Mouse (Mus musculus): ENCODE data around the gene Tmem220. TPM values are rescaled to one million over a fixed set of nuclear protein-coding genes. Genes with fewer than 3 reads are reported as not detected.
"Not testable (repeated sequence)": the region's sequence is repeated elsewhere in the genome, so short reads cannot be mapped to it uniquely, and the experiment has no call there.

The Tmem220 gene
- polyA plus RNA-seq, 1 experiment from 2014 or later = 0.30 TPM

GRCm38 (mm10) chr11:67010430-67010829 is 14.5 kb upstream of the Tmem220 start:
- WGBS = 8% methylated on average over 8 of the region's 8 CpGs
- ATAC-seq (ENCODE audit: low FRiP score, low TSS enrichment) (no peak; the same call in 1 of the 2 replicates), DNase-seq (peak; percentile 75)
- Histone ChIP-seq H3K36me3 (ENCODE audit: control insufficient read depth, insufficient read depth, low read length) (no peaks in the 10 kb centered on the region), H3K27ac (replicated peaks; ENCODE audit: low read depth, low read length) (0 out of 2 replicates have a peak overlapping the region, but pooled peaks have one; percentile 20), H3K27me3 (ENCODE audit: control insufficient read depth, insufficient read depth, low read length) (no peaks in the 10 kb centered on the region), H3K9me3 (ENCODE audit: control insufficient read depth, low read length) (no peaks in the 10 kb centered on the region), H3K4me2 (ENCODE audit: low read length) (peak overlapping the region; percentile 37), H3K9ac (replicated peaks; ENCODE audit: low read length) (no peak overlapping the region), H3K4me1 (ENCODE audit: control insufficient read depth, insufficient read depth, low read length) (0 out of 2 replicates have a peak, but pooled peaks cover 15% of the 10 kb centered on the region), H3K4me3 (replicated peaks; ENCODE audit: low read depth, low read length) (no peak overlapping the region)

GRCm38 (mm10) chr11:67011635-67012034 is 13.3 kb upstream of the Tmem220 start:
- 0 out of 2 replicates have a peak, but pooled peaks cover 15% of the 10 kb centered on the region for H3K4me1 ChIP-seq (ENCODE audit: control insufficient read depth, insufficient read depth, low read length)
- no peak overlapping the region for H3K9ac ChIP-seq (replicated peaks; ENCODE audit: low read length)
- ATAC-seq (ENCODE audit: low FRiP score, low TSS enrichment) (no peak), DNase-seq (no peak)
- H3K27me3 ChIP-seq (ENCODE audit: control insufficient read depth, insufficient read depth, low read length) = no peaks in the 10 kb centered on the region
- no peaks in the 10 kb centered on the region for H3K36me3 ChIP-seq (ENCODE audit: control insufficient read depth, insufficient read depth, low read length)
- H3K4me2 ChIP-seq (ENCODE audit: low read length) = no peak overlapping the region
- H3K9me3 ChIP-seq (ENCODE audit: control insufficient read depth, low read length) = no peaks in the 10 kb centered on the region
- H3K27ac ChIP-seq (replicated peaks; ENCODE audit: low read depth, low read length) = no peak overlapping the region
- no peak overlapping the region for H3K4me3 ChIP-seq (replicated peaks; ENCODE audit: low read depth, low read length)
- WGBS = 22% methylated on average over 4 of the region's 4 CpGs

DNA sequence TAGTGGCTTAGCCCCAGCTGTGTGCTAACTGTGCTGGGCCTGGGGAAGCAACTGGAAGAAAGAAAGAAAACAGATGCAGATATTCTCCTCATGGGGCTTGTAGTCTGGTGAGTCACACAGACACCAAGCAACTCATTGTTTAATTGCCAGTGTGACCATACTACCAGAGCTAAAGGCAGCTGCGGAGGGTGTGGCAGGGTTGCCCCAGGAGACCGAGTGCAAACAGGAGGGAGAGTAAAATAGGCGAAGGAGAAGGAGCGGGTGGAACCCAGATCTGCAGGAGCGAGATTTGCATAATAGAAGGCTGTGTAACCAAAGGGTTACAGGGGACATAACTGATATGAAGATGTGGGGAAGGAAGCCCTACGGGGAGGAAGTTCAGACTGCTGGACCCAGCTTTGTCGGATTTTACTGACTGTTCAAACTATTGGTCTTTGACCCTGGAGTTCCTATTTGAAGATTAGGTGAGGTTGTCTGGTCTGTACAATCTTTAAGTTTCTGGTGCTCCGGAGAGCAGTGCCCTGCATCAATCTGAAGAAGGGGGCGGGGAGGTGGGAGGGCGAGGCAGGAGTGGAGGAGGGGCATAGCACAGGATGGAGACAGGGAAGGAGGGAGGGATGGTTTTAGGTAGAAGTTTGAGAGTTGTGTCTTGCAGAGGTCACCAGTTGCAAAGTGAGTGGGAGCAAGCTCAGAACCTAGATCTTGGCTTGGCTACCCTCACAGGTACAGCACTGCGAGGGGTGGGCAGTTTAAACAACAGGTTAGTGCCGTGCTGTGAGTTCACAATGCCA is 7.0 kb upstream of the Tmem220 start:
- Histone ChIP-seq H3K9me3 (ENCODE audit: control insufficient read depth, low read length) (no peaks in the 10 kb centered on the region), H3K4me2 (ENCODE audit: low read length) (no peak overlapping the region), H3K36me3 (ENCODE audit: control insufficient read depth, insufficient read depth, low read length) (no peaks in the 10 kb centered on the region), H3K27me3 (ENCODE audit: control insufficient read depth, insufficient read depth, low read length) (peaks cover 6% of the 10 kb centered on the region; the same call in 1 of the 2 replicates), H3K9ac (replicated peaks; ENCODE audit: low read length) (no peak overlapping the region), H3K4me3 (replicated peaks; ENCODE audit: low read depth, low read length) (no peak overlapping the region), H3K27ac (replicated peaks; ENCODE audit: low read depth, low read length) (no peak overlapping the region), H3K4me1 (ENCODE audit: control insufficient read depth, insufficient read depth, low read length) (peaks cover 7% of the 10 kb centered on the region; the same call in 1 of the 2 replicates)
- 4% methylated on average over 12 of the region's 12 CpGs for WGBS
- peak; percentile 26 for DNase-seq
- ATAC-seq (ENCODE audit: low FRiP score, low TSS enrichment) = no peak

DNA sequence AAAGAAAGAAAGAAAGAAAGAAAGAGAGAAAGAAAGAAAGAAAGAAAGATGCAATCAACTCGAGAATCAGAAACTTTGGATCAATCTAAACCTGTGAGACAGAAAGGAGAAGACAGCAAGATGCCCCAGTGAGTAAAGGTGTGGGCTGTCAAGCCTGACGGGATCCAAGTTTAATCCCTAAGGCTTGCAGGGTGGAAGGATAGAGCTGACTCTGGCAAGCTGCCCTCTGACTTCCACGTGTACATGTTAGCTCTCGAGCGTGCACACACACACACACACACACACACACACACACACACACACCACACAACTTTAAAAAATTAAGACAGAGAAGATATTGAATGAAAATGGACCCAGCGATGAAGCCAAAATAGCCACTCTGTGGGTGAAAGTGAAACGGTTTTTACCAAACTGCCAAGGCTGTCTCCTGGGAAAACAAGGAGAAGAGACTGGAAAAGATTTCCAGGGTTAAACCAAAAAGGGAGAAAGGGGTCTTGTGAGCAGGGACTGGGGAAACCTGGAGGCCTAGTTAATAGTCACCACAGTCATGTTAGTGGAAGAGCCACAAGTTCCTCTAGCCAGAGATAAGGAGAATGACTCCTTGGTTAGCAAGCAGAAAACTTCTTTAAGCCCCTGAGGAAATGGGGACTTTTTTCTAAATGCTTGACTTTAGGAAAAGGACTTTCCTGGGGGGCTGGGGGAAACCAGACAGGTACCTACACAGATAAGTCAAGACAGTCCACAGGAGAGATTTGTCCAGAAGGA is 5.1 kb upstream of the Tmem220 start:
- peaks cover 10% of the 10 kb centered on the region; the same call in 1 of the 2 replicates for H3K4me1 ChIP-seq (ENCODE audit: control insufficient read depth, insufficient read depth, low read length)
- WGBS = 50% methylated on average over 7 of the region's 7 CpGs
- no peak for ATAC-seq (ENCODE audit: low FRiP score, low TSS enrichment)

DNA sequence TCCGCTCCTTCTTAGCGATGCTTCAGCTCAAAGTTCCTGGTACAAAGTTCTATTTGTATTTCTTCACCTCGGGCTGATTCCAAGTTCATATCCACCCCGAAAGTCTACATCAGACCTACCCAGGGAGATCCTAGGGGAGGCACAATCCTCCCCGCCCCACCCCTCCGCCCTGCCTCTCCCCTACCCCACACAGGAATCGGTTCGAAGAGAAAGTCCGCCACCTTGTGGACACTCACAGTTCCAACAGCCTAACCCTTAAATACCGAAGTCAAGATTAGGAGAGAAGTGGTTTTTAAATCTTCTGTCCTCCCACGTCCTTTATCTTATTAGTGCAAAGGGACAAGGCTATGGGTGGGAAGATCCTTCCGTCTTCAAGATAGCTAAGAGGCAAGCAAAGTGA is 4.0 kb upstream of the Tmem220 start:
- H3K27ac ChIP-seq (replicated peaks; ENCODE audit: low read depth, low read length) = no peak overlapping the region
- 0 out of 2 replicates have a peak overlapping the region, but pooled peaks have one; percentile 8 for H3K4me3 ChIP-seq (replicated peaks; ENCODE audit: low read depth, low read length)
- DNase-seq = peak; percentile 87
- H3K9ac ChIP-seq (replicated peaks; ENCODE audit: low read length) = no peak overlapping the region
- H3K9me3 ChIP-seq (ENCODE audit: control insufficient read depth, low read length) = no peaks in the 10 kb centered on the region
- peak overlapping the region; percentile 39 for H3K4me2 ChIP-seq (ENCODE audit: low read length)
- 5% methylated on average over 12 of the region's 12 CpGs for WGBS
- no peak for ATAC-seq (ENCODE audit: low FRiP score, low TSS enrichment)
- H3K27me3 ChIP-seq (ENCODE audit: control insufficient read depth, insufficient read depth, low read length) = peaks cover 6% of the 10 kb centered on the region; the same call in 1 of the 2 replicates
- H3K4me1 ChIP-seq (ENCODE audit: control insufficient read depth, insufficient read depth, low read length) = peaks cover 10% of the 10 kb centered on the region; the same call in 1 of the 2 replicates
- H3K36me3 ChIP-seq (ENCODE audit: control insufficient read depth, insufficient read depth, low read length) = no peaks in the 10 kb centered on the region

More for the DNA sequence above, 5.1 kb upstream of the Tmem220 start:
- H3K9me3 ChIP-seq (ENCODE audit: control insufficient read depth, low read length) = no peaks in the 10 kb centered on the region
- no peaks in the 10 kb centered on the region for H3K36me3 ChIP-seq (ENCODE audit: control insufficient read depth, insufficient read depth, low read length)
- H3K4me3 ChIP-seq (replicated peaks; ENCODE audit: low read depth, low read length) = no peak overlapping the region
- DNase-seq = no peak
- no peak overlapping the region for H3K27ac ChIP-seq (replicated peaks; ENCODE audit: low read depth, low read length)
- H3K27me3 ChIP-seq (ENCODE audit: control insufficient read depth, insufficient read depth, low read length) = peaks cover 6% of the 10 kb centered on the region; the same call in 1 of the 2 replicates
- H3K4me2 ChIP-seq (ENCODE audit: low read length) = no peak overlapping the region
- H3K9ac ChIP-seq (replicated peaks; ENCODE audit: low read length) = no peak overlapping the region

- ATAC-seq (ENCODE audit: low FRiP score, low TSS enrichment) = no peak
- H3K27me3 ChIP-seq (ENCODE audit: control insufficient read depth, insufficient read depth, low read length) = peaks cover 6% of the 10 kb centered on the region; the same call in 1 of the 2 replicates
These were observed 2.4 kb upstream of the Tmem220 start for GRCm38 (mm10) chr11:67022354-67023115.

DNA sequence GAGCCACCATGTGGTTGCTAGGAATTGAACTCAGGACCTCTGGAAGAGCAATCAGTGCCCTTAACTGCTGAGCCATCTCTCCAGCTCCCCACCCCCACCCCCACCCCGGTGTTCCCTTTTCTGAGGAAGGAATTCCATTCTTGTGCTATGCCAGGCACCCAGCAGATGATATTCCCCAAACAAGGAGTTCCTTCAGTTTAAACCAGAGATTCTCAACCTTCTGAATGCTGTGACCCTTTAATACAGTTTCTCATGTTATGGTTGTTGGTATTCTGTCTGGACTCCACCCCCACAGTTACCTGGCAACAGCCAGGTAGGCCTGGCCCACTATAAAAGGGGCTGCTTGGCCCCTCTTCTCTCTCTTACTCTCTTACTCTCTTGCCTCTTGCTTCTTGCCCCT is 1.8 kb upstream of the Tmem220 start:
- H3K4me1 ChIP-seq (ENCODE audit: control insufficient read depth, insufficient read depth, low read length); H3K9ac ChIP-seq (replicated peaks; ENCODE audit: low read length); H3K27me3 ChIP-seq (ENCODE audit: control insufficient read depth, insufficient read depth, low read length); H3K36me3 ChIP-seq (ENCODE audit: control insufficient read depth, insufficient read depth, low read length); ATAC-seq (ENCODE audit: low FRiP score, low TSS enrichment); H3K9me3 ChIP-seq (ENCODE audit: control insufficient read depth, low read length); H3K4me3 ChIP-seq (replicated peaks; ENCODE audit: low read depth, low read length); H3K4me2 ChIP-seq (ENCODE audit: low read length); H3K27ac ChIP-seq (replicated peaks; ENCODE audit: low read depth, low read length); DNase-seq: not testable (repeated sequence)
- 43% methylated on average over 1 of the region's 1 CpGs for WGBS

More at GRCm38 (mm10) chr11:67022354-67023115, 2.4 kb upstream of the Tmem220 start:
- Histone ChIP-seq H3K4me3 (replicated peaks; ENCODE audit: low read depth, low read length) (no peak overlapping the region), H3K27ac (replicated peaks; ENCODE audit: low read depth, low read length) (no peak overlapping the region), H3K4me1 (ENCODE audit: control insufficient read depth, insufficient read depth, low read length) (peaks cover 10% of the 10 kb centered on the region; the same call in 1 of the 2 replicates), H3K36me3 (ENCODE audit: control insufficient read depth, insufficient read depth, low read length) (no peaks in the 10 kb centered on the region), H3K9me3 (ENCODE audit: control insufficient read depth, low read length) (no peaks in the 10 kb centered on the region), H3K9ac (replicated peaks; ENCODE audit: low read length) (no peak overlapping the region), H3K4me2 (ENCODE audit: low read length) (no peak overlapping the region)
- WGBS = 86% methylated on average over 13 of the region's 13 CpGs
- DNase-seq = peak; percentile 22

DNA sequence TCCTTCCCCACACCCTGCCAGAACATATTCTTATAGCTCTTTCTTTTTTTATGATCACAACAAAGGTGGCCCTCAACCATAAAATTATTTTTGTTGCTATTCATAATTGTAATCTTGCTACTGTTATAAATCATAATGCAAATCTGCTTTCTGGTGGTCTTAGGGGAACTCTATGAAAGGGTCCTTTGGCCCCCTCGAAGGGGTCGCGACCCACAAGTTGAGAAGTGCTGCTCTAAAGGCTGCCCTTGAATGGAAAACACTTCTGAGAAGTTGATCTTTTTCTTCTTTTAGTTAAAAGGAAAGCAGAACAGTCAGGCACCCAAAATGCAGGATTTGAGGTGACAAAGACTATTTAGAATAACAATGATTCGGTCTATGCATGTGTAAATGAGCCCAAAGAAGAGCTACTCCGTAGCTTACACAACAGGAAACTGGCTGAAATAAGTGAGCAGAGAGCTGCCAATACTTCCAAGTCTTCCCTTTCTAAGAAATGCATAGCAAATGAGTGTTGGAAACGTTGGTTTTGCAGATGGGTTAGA is 1.1 kb upstream of the Tmem220 start:
- H3K4me2 ChIP-seq (ENCODE audit: low read length) = peak overlapping the region; percentile 62; the same call in 1 of the 2 replicates
- DNase-seq = peak; percentile 28

More for the DNA sequence above, 1.1 kb upstream of the Tmem220 start:
- Histone ChIP-seq H3K36me3 (ENCODE audit: control insufficient read depth, insufficient read depth, low read length) (no peaks in the 10 kb centered on the region), H3K9me3 (ENCODE audit: control insufficient read depth, low read length) (no peaks in the 10 kb centered on the region), H3K4me1 (ENCODE audit: control insufficient read depth, insufficient read depth, low read length) (0 out of 2 replicates have a peak, but pooled peaks cover 4% of the 10 kb centered on the region), H3K4me3 (replicated peaks; ENCODE audit: low read depth, low read length) (no peak overlapping the region), H3K9ac (replicated peaks; ENCODE audit: low read length) (no peak overlapping the region), H3K27ac (replicated peaks; ENCODE audit: low read depth, low read length) (no peak overlapping the region), H3K27me3 (ENCODE audit: control insufficient read depth, insufficient read depth, low read length) (peaks cover 6% of the 10 kb centered on the region; the same call in 1 of the 2 replicates)
- no peak for ATAC-seq (ENCODE audit: low FRiP score, low TSS enrichment)
- 10% methylated on average over 6 of the region's 6 CpGs for WGBS
